Mouse (Mus musculus) CD4-positive, CD25-positive, alpha-beta regulatory T cell, adult 2 months (primary cell): Measurements from ENCODE around the gene Tmem131.

Source experiments
- DNase-seq: peaks from one replicate; pipeline ENCODE4 v3.0.0-alpha.2; 2012; ENCODE audit warnings: low read depth, low spot score

The Tmem131 gene

DNA sequence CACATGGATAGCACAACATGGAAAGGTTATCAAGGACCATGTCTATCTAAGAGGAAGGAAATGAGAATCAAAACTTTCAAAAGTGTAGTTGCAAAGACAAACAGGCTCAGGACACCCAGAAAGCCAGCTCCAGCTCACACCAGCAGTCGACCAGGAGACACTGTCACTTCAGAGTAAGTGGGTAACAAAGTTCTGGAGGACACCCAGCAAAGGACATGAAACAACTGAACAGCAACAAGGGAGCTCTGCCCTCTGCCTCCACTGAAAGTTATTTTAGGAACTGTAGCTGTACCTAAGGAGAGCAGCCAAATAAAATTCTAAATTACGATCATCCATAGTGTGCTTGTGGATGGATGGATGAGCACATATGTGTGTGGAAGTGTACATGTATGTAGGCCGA is 56.3 kb downstream of the Tmem131 start:
- no peak for DNase-seq

DNA sequence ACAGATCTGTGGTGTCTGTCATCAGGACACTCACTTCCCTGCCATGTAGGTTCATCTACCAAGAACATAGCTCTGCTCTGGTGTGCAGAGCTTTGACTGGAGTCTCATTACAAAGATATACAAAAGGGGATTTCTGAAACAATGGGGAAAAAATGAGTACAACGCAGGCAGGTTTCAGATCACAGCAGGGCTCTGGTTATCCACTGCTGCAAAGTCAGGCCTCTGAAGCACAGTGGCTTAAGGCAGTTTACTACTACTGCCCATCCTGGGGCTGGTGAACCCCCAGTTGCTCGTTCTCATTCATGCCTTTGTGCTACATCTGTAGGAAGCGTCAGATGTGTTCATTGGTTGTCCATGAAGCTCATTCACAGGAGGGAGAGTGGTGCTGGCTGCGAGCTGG is 57.0 kb downstream of the Tmem131 start:
- DNase-seq = peak; percentile 22

DNA sequence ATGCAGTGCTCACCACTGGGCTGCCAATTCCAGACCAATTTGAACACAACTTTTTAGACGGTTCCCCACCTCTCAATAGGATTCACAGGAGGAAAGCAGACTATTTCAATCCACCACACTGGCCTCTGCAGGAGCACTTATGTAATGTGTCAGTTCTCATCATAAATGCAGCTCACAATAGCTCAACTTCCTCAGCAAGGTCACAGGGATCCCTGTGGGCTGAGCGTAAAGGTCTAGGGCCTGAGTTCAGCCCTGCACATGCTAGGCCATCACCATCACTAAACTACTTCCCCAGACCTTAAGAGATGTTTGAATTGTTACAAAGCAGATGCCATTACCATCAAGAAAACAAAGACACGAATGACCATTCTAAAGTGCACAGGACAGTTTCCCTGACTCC is 58.9 kb downstream of the Tmem131 start:
- DNase-seq = no peak

DNA sequence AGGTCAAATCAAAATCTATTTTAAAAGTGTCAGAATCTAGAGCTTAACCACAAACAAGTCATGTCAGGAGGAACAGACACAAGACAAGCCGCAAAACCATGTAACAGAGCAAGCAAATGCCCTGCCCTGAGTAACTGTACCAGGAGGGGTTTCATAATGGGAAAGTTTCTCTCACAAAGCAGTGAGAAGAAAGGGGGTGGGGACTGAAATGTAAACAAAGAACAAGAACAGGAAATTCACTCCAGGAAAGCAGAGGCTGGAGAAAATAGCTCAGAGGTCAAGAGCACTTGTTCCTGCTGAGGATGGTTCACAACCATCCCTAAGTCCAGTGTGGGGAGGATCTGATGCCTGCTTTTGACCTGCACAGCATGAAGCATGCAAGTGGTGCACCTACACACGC is 59.7 kb downstream of the Tmem131 start:
- peak; percentile 34 for DNase-seq

DNA sequence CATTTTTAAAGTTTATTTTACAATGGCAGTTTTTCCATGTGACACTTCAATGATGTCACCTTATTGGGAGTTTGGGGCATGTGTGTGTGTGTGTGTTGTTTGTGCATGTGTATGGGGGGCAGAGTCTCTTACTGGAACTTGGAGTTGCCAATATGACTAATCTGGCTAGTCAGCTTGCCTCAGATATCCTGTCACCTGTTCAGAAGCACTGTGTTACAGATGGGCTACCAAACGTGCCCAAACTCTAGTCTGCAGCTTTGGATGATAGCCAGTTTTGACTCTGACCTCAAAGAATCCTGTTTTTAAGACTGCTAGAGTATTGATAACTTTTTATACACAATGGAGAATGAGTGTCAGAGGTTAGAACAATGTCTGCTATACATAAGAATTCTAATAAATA is 64.3 kb downstream of the Tmem131 start:
- no peak for DNase-seq

- no peak for DNase-seq
These were observed 66.3 kb downstream of the Tmem131 start for GRCm38 (mm10) chr1:36877126-36877525.

DNA sequence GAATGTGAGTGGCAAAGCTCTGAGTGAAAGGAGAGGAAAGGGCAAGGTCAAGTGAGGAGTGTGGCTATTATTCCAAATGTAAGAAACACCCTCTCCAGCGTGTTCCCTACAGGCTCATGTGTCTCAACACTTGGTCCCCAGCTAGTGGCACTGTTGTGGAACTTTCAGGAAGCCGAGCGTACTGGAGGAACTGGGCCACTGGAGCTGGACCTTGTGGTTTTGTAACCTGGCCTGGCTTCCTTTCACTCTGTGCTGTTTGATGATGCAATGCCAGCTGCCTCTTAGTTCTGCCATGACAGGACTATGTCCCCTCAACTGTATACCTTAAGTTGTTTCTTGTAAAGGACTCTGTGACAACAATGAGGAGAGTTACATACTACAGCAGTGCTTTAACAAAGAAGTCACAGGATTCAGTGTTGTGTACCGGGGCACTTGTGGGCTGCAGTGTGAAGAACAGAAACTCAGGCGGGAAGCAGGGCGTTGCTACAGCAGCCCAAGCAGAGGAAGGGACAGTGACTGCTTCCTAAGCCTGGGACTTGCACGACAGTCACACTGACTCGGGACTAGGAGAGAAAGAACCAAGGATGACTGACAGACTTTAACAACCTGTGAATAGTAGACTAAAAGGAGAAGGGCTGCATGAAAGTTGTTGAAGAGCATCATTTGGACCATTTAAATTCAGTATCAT is 68.4 kb downstream of the Tmem131 start:
- no peak for DNase-seq

GRCm38 (mm10) chr1:36871238-36871637 is 72.2 kb downstream of the Tmem131 start:
- DNase-seq = no peak

DNA sequence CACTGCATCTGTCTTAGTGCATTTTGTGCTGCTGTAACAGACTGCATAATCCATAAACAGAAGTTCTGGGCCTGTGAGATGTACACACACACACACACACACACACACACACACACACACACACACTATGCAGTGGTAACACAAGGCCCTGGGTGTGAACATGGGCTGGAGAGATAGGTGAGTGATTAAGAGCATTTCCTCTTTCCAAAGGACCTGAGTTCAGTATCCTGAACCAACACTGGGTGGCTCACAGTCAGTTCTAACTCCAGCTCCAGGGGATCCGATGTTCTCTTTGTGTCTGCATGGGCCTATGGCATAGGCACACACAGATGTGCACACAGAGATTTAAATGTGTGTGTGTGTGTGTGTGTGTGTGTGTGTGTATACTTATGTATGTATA is 72.9 kb downstream of the Tmem131 start:
- DNase-seq = no peak

DNA sequence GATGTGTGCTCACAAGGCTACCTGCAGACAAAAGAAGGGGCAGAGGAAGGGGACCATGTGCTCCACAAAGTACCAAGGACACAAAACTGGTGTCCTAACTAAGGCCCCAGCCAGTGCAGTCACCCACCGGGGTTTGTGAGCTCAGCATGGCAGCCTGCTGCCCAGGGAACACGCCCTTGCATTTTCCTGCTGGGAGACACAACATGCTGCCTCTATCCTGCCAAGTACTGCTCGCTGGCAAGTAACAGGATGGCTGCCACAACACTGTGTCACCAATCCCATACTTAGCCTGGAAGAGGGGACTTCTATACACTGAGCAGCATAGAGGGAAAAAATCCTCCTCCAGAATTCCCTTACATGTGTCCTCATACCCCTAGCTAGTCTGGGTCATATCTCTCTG is 78.7 kb downstream of the Tmem131 start:
- no peak for DNase-seq

DNA sequence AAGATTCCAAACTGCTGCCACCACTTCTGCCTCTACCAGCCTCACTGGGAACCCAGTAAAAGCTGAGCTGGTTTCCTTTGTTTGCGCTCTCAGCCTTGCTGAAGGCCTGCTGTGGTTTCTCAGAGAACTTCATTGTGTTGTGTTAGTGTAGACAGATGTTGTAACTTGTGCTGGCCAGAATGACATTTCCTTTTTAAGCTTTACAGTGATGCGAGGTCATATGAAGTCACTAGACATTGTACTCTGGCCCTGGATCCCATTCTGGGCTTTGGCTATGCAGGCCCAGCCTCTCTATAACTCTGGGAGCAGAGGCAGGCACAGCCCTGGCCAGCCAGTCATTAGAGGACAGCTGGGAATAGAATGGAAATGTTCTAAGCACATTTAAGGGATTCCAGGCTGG is 81.7 kb downstream of the Tmem131 start:
- no peak for DNase-seq

DNA sequence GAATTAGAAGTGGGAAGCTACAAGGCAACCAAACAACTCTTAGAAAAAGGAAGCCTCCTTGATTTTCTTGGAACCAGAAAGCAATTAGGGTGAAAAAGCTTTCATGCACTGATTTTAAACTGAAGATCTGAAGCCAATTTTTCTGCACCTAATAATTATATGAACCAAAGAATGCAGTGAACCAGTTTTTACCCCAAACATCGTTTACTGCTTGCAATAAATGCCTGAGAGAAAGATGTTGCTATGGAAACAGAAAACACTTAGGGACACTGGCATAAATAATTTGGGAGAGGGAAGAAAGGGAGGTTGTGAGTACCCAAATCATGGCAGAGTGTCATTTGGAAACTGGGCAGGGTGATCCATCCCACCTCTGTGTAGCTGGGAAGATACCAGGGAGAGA is 82.6 kb downstream of the Tmem131 start:
- no peak for DNase-seq

- DNase-seq = no peak
These were observed 83.0 kb downstream of the Tmem131 start for GRCm38 (mm10) chr1:36860431-36860849.

- DNase-seq = no peak
These were observed 86.4 kb downstream of the Tmem131 start for GRCm38 (mm10) chr1:36857081-36857480.

DNA sequence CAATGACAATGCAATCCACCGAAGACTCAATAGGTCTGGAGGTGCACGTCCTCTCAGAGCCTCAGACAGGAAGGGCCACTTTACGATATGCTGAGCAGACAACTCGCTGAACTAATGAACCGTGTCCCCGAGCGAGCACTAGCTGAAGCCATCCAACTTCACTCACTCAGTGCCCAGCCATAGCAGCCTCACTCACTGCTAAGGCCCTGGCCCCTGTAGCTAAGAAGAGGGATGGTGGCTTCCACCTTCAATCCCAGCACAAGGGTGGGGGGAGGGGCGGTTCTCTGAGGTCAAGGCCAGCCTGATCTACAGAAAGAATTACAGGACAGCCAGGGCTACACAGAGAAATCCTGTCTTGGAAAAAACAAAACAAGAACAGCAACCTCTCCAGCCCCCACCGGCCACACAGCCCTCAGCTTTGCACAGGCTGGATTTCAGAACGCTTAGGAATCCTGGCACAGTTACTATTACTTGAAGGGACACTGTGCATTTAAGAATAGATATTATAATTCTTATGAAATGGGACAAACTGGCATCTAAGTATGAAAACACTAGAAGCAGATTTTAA is 89.2 kb downstream of the Tmem131 start:
- no peak for DNase-seq

- no peak for DNase-seq
These were observed 91.4 kb downstream of the Tmem131 start for GRCm38 (mm10) chr1:36852085-36852484.

GRCm38 (mm10) chr1:36851392-36851791 is 92.1 kb downstream of the Tmem131 start:
- DNase-seq = no peak

GRCm38 (mm10) chr1:36848036-36848435 is 95.4 kb downstream of the Tmem131 start:
- peak; percentile 29 for DNase-seq

- DNase-seq = no peak
These were observed 96.2 kb downstream of the Tmem131 start for GRCm38 (mm10) chr1:36847276-36847675.

DNA sequence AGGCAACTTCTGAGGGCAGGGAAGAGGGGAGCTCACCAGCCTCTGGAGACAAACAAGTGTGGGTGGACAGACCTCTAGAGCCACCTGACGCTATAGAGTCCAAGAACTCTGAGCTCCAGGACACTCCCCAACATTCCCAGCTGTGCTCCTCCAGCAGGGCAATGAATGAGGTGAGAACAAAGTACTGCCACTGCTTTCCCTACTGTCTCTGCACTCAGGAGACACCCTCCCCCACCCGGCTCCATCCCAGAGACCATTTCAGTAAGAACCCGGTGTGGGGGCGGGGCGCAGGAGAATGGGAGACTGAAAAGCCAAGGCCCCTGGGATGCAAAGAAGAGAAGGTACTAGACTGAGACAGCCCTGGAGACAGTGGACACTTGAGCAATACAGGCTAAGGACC is 98.4 kb downstream of the Tmem131 start:
- DNase-seq = no peak

- no peak for DNase-seq
These were observed 101.7 kb downstream of the Tmem131 start for GRCm38 (mm10) chr1:36841806-36842205.

DNA sequence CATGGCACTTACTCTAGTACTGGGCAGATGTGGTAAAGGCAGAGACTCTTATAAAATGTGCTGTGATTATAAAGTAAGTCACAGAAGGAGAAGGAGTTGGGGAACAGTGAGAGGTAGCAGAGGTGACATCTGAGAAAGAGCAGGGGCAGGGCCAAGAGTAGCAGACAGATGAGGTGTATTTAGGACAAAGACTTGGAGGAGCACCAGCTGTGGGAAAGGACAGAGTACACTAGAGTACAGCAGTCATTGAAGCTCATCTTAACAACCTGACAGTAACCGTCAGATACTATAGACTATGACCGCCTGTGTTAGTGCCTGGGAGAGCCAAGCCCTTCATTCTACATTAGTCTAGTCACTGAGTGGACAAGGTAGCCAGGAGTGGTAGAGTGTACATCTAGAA is 102.5 kb downstream of the Tmem131 start:
- no peak for DNase-seq

DNA sequence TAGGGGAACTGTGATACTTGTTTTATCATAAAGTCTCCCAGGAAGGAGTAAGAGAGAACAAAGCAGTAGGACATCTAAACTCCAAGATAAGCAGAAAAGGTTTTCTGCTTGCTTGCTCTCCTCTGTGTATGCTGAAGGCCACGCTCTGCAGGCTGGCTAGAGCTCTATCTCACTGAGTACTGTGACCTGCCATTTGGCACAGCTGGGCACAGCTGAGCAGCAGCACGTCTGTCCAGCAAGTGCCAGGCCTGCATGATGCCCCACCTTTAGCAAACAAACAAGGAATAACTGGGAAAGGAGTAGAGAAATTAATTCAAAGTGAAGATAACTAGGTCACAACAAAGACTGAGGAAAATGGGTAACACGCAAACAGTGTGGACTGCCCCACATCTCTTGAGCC is 103.6 kb downstream of the Tmem131 start:
- DNase-seq = no peak
